9 mouse cellular contexts compared by ENCODE assay signal in genomic region chr5:28459456-28460225, GRCm38 (mm10). TPM values are rescaled to one million over a fixed set of nuclear protein-coding genes. Genes with fewer than 3 reads are reported as not detected.
A peak's percentile ranks its signal among the peaks of the same experiment; 100 is the strongest.
DNase-seq lines count a peak whose midpoint lies in the region; ATAC-seq and TF ChIP-seq lines count a peak whose summit lies in the region.
"Had no signal": no experiment of that assay in that cellular context is flagged by ENCODE, and none has a peak within 500 bp of the region (broad histone marks: within the 10 kb centered on the region; RNA-seq: fewer than 3 reads in every experiment).

No protein-coding gene starts in this region.

- peak overlapping the region; percentile 68; the same call in 1 of the 2 replicates for H3K4me2 ChIP-seq in heart, embryonic 15.5 days
- H3K4me2 ChIP-seq in hindbrain, embryonic 11.5 days (replicated peaks; ENCODE audit: low read depth, low read length): peak overlapping the region; percentile 29
- peak overlapping the region; percentile 48 for H3K4me2 ChIP-seq in lung, postnatal 0 days (replicated peaks; ENCODE audit: low read depth, low read length)
- peak overlapping the region; percentile 69 for H3K4me2 ChIP-seq in stomach, embryonic 15.5 days
- H3K4me2 ChIP-seq: liver, embryonic 13.5 days had no signal

- 1% methylated on average over 41 of the region's 41 CpGs for WGBS in heart, embryonic 15.5 days
- WGBS in hindbrain, embryonic 11.5 days: under 1% methylated on average over 41 of the region's 41 CpGs
- WGBS in lung, postnatal 0 days: 3% methylated on average over 41 of the region's 41 CpGs
- 2% methylated on average over 41 of the region's 41 CpGs for WGBS in stomach, embryonic 15.5 days

- H3K4me3 ChIP-seq in heart, embryonic 15.5 days: peak overlapping the region; percentile 45; the same call in 1 of the 2 replicates
- 0 out of 2 replicates have a peak overlapping the region, but pooled peaks have one; percentile 32 for H3K4me3 ChIP-seq in hindbrain, embryonic 11.5 days (ENCODE audit: low read depth, low read length)
- no peak overlapping the region for H3K4me3 ChIP-seq in lung, postnatal 0 days (ENCODE audit: low read depth, low read length)
- H3K4me3 ChIP-seq in stomach, embryonic 15.5 days (replicated peaks): peak overlapping the region; percentile 31
- H3K4me3 ChIP-seq: liver, embryonic 13.5 days had no signal

- TF ChIP-seq EP300 in lung, postnatal 0 days (IDR thresholded peaks at IDR 0.05): peak; percentile 62; the same call in 1 of the 2 replicates

- H3K9me3 ChIP-seq in heart, embryonic 15.5 days (replicated peaks): no peaks in the 10 kb centered on the region
- H3K9me3 ChIP-seq in hindbrain, embryonic 11.5 days (ENCODE audit: control insufficient read depth, low read length): no peaks in the 10 kb centered on the region
- no peaks in the 10 kb centered on the region for H3K9me3 ChIP-seq in lung, postnatal 0 days (ENCODE audit: low read length)
- H3K9me3 ChIP-seq in stomach, embryonic 15.5 days: no peaks in the 10 kb centered on the region
- H3K9me3 ChIP-seq: liver, embryonic 13.5 days had no signal

- no peak for DNase-seq in heart, adult 18-20 months
- DNase-seq in hindbrain, embryonic 11.5 days (ENCODE audit: low spot score): peak; percentile 79
- DNase-seq in lung, postnatal 0 days (ENCODE audit: low spot score): peak; percentile 90
- DNase-seq in layer of hippocampus, postnatal 14 days (ENCODE audit: low spot score in 2 of 2): no peak
- no peak for DNase-seq in ovary, adult 18-20 months (ENCODE audit: low spot score)
- DNase-seq in retina, postnatal 1 day: no peak
- DNase-seq: liver, embryonic 13.5 days had no signal

- no peak overlapping the region for H3K27ac ChIP-seq in heart, embryonic 15.5 days
- H3K27ac ChIP-seq in hindbrain, embryonic 11.5 days (ENCODE audit: low read depth, low read length): peak overlapping the region; percentile 62
- peak overlapping the region; percentile 90 for H3K27ac ChIP-seq in lung, postnatal 0 days (ENCODE audit: low read length)
- H3K27ac ChIP-seq in stomach, embryonic 15.5 days: peak overlapping the region; percentile 69
- H3K27ac ChIP-seq: liver, embryonic 13.5 days had no signal

- peaks cover 98% of the 10 kb centered on the region for H3K27me3 ChIP-seq in heart, embryonic 15.5 days
- peaks cover 89% of the 10 kb centered on the region for H3K27me3 ChIP-seq in hindbrain, embryonic 11.5 days (ENCODE audit: control insufficient read depth, insufficient read depth, low read length)
- H3K27me3 ChIP-seq in lung, postnatal 0 days (replicated peaks; ENCODE audit: insufficient read depth, low read length): peaks cover 54% of the 10 kb centered on the region
- peaks cover 84% of the 10 kb centered on the region for H3K27me3 ChIP-seq in stomach, embryonic 15.5 days (replicated peaks)

- no peak for ATAC-seq in heart, embryonic 15.5 days (replicated peaks; ENCODE audit: insufficient number of reproducible peaks, insufficient read depth, low FRiP score, low read depth)
- ATAC-seq in hindbrain, embryonic 11.5 days (ENCODE audit: low FRiP score): peak; percentile 58
- ATAC-seq in lung, postnatal 0 days: peak; percentile 79
- ATAC-seq in stomach, embryonic 15.5 days (ENCODE audit: insufficient read depth, low FRiP score, low read depth): peak; percentile 61

- TF ChIP-seq CTCF in lung, postnatal 0 days (IDR thresholded peaks at IDR 0.05): no peak

- H3K4me1 ChIP-seq in heart, embryonic 15.5 days (replicated peaks): peaks cover 42% of the 10 kb centered on the region
- peaks cover 28% of the 10 kb centered on the region for H3K4me1 ChIP-seq in hindbrain, embryonic 11.5 days (replicated peaks; ENCODE audit: control insufficient read depth, insufficient read depth, low read length)
- H3K4me1 ChIP-seq in lung, postnatal 0 days (ENCODE audit: insufficient read depth, low read depth, low read length): no peaks in the 10 kb centered on the region
- H3K4me1 ChIP-seq in stomach, embryonic 15.5 days: peaks cover 14% of the 10 kb centered on the region; the same call in 1 of the 2 replicates

- H3K9ac ChIP-seq in heart, embryonic 15.5 days: no peak overlapping the region
- H3K9ac ChIP-seq in hindbrain, embryonic 11.5 days (ENCODE audit: low read depth, low read length): peak overlapping the region; percentile 15; the same call in 1 of the 2 replicates
- no peak overlapping the region for H3K9ac ChIP-seq in lung, postnatal 0 days (replicated peaks; ENCODE audit: low read depth)
- H3K9ac ChIP-seq in stomach, embryonic 15.5 days: no peak overlapping the region
- H3K9ac ChIP-seq: liver, embryonic 13.5 days had no signal

- no peaks in the 10 kb centered on the region for H3K36me3 ChIP-seq in heart, embryonic 15.5 days
- H3K36me3 ChIP-seq in hindbrain, embryonic 11.5 days (ENCODE audit: control insufficient read depth, insufficient read depth, low read length): no peaks in the 10 kb centered on the region
- no peaks in the 10 kb centered on the region for H3K36me3 ChIP-seq in lung, postnatal 0 days (ENCODE audit: insufficient read depth, low read length)
- H3K36me3 ChIP-seq in stomach, embryonic 15.5 days: no peaks in the 10 kb centered on the region
- H3K36me3 ChIP-seq: liver, embryonic 13.5 days had no signal

RNA-seq across cellular contexts. Expression of gene Shh, which starts 7.4 kb away (rescaled TPM):
- polyA plus RNA-seq in heart, embryonic 15.5 days (2015; fragmentation: Nextera tagmentation; extraction: Ambion mirVana): 0.34 and 0.71 TPM in 2 replicates
- total RNA-seq in heart, adult 18-20 months (2021): not detected
- polyA plus RNA-seq in hindbrain, embryonic 11.5 days (2014; fragmentation: Nextera tagmentation; extraction: Ambion mirVana): 1.6 and 2.7 TPM in 2 replicates
- polyA plus RNA-seq in lung, postnatal 0 days (2015; fragmentation: Nextera tagmentation; extraction: Ambion mirVana): 9.7 and 11.7 TPM in 2 replicates
- polyA plus RNA-seq in stomach, embryonic 15.5 days (2015; fragmentation: Nextera tagmentation; extraction: Ambion mirVana): 7.4 and 7.9 TPM in 2 replicates
- 1 to 10 TPM; 1.4 TPM for total RNA-seq in layer of hippocampus, postnatal 14 days (2021)
- polyA plus RNA-seq: liver, embryonic 13.5 days had no signal

Comparison
In these comparisons a context has a peak if more than half of its experiments do, and no peak if none do; other contexts are left out.
1. DNase-seq: peak in hindbrain, embryonic 11.5 days (single experiment) and lung, postnatal 0 days (single experiment); none in heart, adult 18-20 months (0 of 2), layer of hippocampus, postnatal 14 days (0 of 2), ovary, adult 18-20 months (single experiment) and retina, postnatal 1 day (single experiment).
2. Peak in every context shown above with its lines, with median percentiles within 50 percentile points of each other: H3K4me2 ChIP-seq.